23 mouse cellular contexts compared by ENCODE assay signal in genomic region chr3:38134425-38134824, GRCm38 (mm10).
"Had no signal": no experiment of that assay in that cellular context is flagged by ENCODE, and none has a peak within 500 bp of the region (broad histone marks: within the 10 kb centered on the region; RNA-seq: fewer than 3 reads in every experiment).

No protein-coding gene starts in this region.

- H3K27me3 ChIP-seq: heart, embryonic 12.5 days; hindbrain, embryonic 12.5 days; intestine, embryonic 15.5 days; limb, embryonic 13.5 days; limb, embryonic 15.5 days had no signal

- H3K4me1 ChIP-seq: heart, embryonic 10.5 days; hindbrain, embryonic 12.5 days; intestine, embryonic 15.5 days had no signal

- H3K9me3 ChIP-seq: heart, embryonic 10.5 days; heart, embryonic 12.5 days; hindbrain, embryonic 10.5 days; hindbrain, embryonic 12.5 days; intestine, embryonic 15.5 days; limb, embryonic 13.5 days; limb, embryonic 15.5 days had no signal

- H3K4me3 ChIP-seq: gastrocnemius, adult 2 months; heart, embryonic 10.5 days; heart, embryonic 12.5 days; hindbrain, embryonic 10.5 days; hindbrain, embryonic 12.5 days; intestine, embryonic 15.5 days; layer of hippocampus, adult 2 months; left cerebral cortex, adult 2 months; limb, embryonic 13.5 days; limb, embryonic 15.5 days had no signal

- H3K36me3 ChIP-seq: heart, embryonic 10.5 days; heart, embryonic 12.5 days; hindbrain, embryonic 10.5 days; hindbrain, embryonic 12.5 days; intestine, embryonic 15.5 days; limb, embryonic 13.5 days; limb, embryonic 15.5 days had no signal

- DNase-seq: gastrocnemius, adult 2 months; gastrocnemius, postnatal 10 days; gastrocnemius, postnatal 25 days; heart, postnatal 10 days; heart, postnatal 4 days; kidney, adult 8-10 months; kidney, postnatal 4 days had no signal

- H3K27ac ChIP-seq: gastrocnemius, adult 2 months; heart, embryonic 10.5 days; hindbrain, embryonic 10.5 days; hindbrain, embryonic 12.5 days; hindbrain, embryonic 14.5 days; intestine, embryonic 15.5 days; layer of hippocampus, adult 2 months; left cerebral cortex, adult 2 months; limb, embryonic 13.5 days; limb, embryonic 15.5 days; liver, embryonic 14.5 days had no signal

- H3K9ac ChIP-seq: heart, embryonic 12.5 days; hindbrain, embryonic 12.5 days; hindbrain, embryonic 14.5 days; intestine, embryonic 15.5 days; limb, embryonic 13.5 days; limb, embryonic 15.5 days; liver, embryonic 14.5 days had no signal

- H3K4me2 ChIP-seq: heart, embryonic 12.5 days; hindbrain, embryonic 12.5 days; hindbrain, embryonic 14.5 days; intestine, embryonic 15.5 days; limb, embryonic 13.5 days; limb, embryonic 15.5 days; liver, embryonic 11.5 days had no signal

- ATAC-seq: forebrain, embryonic 16.5 days; hindbrain, embryonic 16.5 days; inflammation-experienced regulatory T-cells, adult 6 months; intestine, embryonic 15.5 days; intestine, postnatal 0 days had no signal
